Mouse (Mus musculus) stomach, embryonic 16.5 days (tissue): Measurements from ENCODE around the gene Awat2. TPM values are rescaled to one million over a fixed set of nuclear protein-coding genes. Genes with fewer than 3 reads are reported as not detected.

Experiments
- microRNA counts: library from miRNA; unstranded; fragments of <30 nt; microRNA quantifications from one replicate; lab custom pipeline; 2016
- microRNA-seq: library from miRNA; unstranded; fragments of <30 nt; microRNA quantifications from one replicate; pipeline ENCODE4, GENCODE M21; 2016
- polyA plus RNA-seq: library from polyadenylated mRNA; unstranded; fragments of >200 nt; fragmentation: Nextera tagmentation; extraction: Ambion mirVana; gene quantifications from 2 replicates; pipeline ENCODE4 v1.2.1, GENCODE M21; 2015

Awat2 gene
- polyA plus RNA-seq, 1 experiment from 2014 or later, result 0.84 TPM

MicroRNAs encoded within 50 kb of the gene (microRNA counts, 519-probe panel; counts per million panel counts)
- microRNA mmu-miR-676 (lab: Ali Mortazavi, UCI), result 2,688 counts per million, percentile 59 among the panel's probes with 10 or more counts

Small RNAs within 50 kb of the gene (microRNA-seq; reads per million reads assigned to microRNA genes)
- 845 reads per million, percentile 75 among the genes with 10 or more reads in this experiment for gene Mir676

Other genes starting within 250 kb of the Awat2 start
- gene Otud6a, start 13.7 kb downstream of the Awat2 start, polyA plus RNA-seq, result not detected in 2 replicates
- gene Igbp1, start 51.6 kb upstream of the Awat2 start, polyA plus RNA-seq, result 33.2 and 35.1 TPM in 2 replicates
- not detected in 2 replicates for gene Dgat2l6, start 82.1 kb upstream of the Awat2 start, polyA plus RNA-seq
- gene Awat1, start 129.5 kb upstream of the Awat2 start, polyA plus RNA-seq, result not detected in 2 replicates
- gene P2ry4, start 152.2 kb upstream of the Awat2 start, polyA plus RNA-seq, result 0.27 and 0.41 TPM in 2 replicates
- gene Arr3, start 162.8 kb upstream of the Awat2 start, polyA plus RNA-seq, result not detected in 2 replicates
- 22.8 and 25.5 TPM in 2 replicates for gene Kif4, start 183.0 kb upstream of the Awat2 start, polyA plus RNA-seq
- gene Pdzd11, start 183.9 kb upstream of the Awat2 start, polyA plus RNA-seq, result 80.1 and 93.6 TPM in 2 replicates